Mouse (Mus musculus) midbrain, postnatal 0 days (tissue): Measurements from ENCODE around the gene Jagn1. TPM values are rescaled to one million over a fixed set of nuclear protein-coding genes. Genes with fewer than 3 reads are reported as not detected.

Experiments used
- ATAC-seq: fragments of 200-750 bp; cut with Nextera tagmentation; 2 replicates; pipeline ENCODE4 v1.8.0; 2017; ENCODE audit warnings: moderate number of reproducible peaks, mild to moderate bottlenecking, moderate TSS enrichment, moderate library complexity; ENCODE audit not compliant: low FRiP score
- DNase-seq: peaks from one replicate; pipeline ENCODE4 v3.0.0-alpha.2; 2015; ENCODE audit warnings: low spot score
- H3K27ac ChIP-seq: fragments of 300-500 bp; sonication (generic); 2 replicates; pipeline ENCODE4 v1.5.1; 2014; ENCODE audit warnings: low read depth, mild to moderate bottlenecking, low read length, mixed read lengths
- H3K27me3 ChIP-seq: fragments of 300-500 bp; sonication (generic); 2 replicates; pipeline ENCODE4 v1.6.1; 2014; ENCODE audit warnings: low read length, control low read depth, mixed read lengths; ENCODE audit not compliant: insufficient read depth
- H3K36me3 ChIP-seq: fragments of 300-500 bp; sonication (generic); 2 replicates; pipeline ENCODE4 v1.6.1; 2014; ENCODE audit warnings: low read length, control low read depth, mixed read lengths; ENCODE audit not compliant: insufficient read depth
- H3K4me1 ChIP-seq: fragments of 300-500 bp; sonication (generic); 2 replicates; pipeline ENCODE4 v1.6.1; 2014; ENCODE audit warnings: mild to moderate bottlenecking, control low read depth, antibody characterized with exemption, low read length, mixed read lengths; ENCODE audit not compliant: insufficient read depth
- H3K4me2 ChIP-seq: fragments of 300-500 bp; sonication (generic); 2 replicates; pipeline ENCODE4 v1.6.1; 2014; ENCODE audit warnings: low read depth, mild to moderate bottlenecking, low read length, mixed read lengths; ENCODE audit not compliant: poor library complexity, severe bottlenecking
- H3K4me3 ChIP-seq: fragments of 300-500 bp; sonication (generic); 2 replicates; pipeline ENCODE4 v1.5.1; 2014; ENCODE audit warnings: low read depth, mild to moderate bottlenecking, low read length, moderate library complexity
- H3K9ac ChIP-seq: fragments of 300-500 bp; sonication (generic); replicated peaks from 2 replicates; pipeline ENCODE4 v1.6.1; 2014; ENCODE audit warnings: mild to moderate bottlenecking, low read length, moderate library complexity, mixed read lengths; ENCODE audit not compliant: poor library complexity, severe bottlenecking
- H3K9me3 ChIP-seq: fragments of 300-500 bp; sonication (generic); 2 replicates; pipeline ENCODE4 v1.6.1; 2016; ENCODE audit warnings: low read length, control low read depth
- CTCF ChIP-seq: IDR thresholded peaks from 2 replicates; pipeline ENCODE4 v1.5.1; 2016; ENCODE audit warnings: antibody characterized with exemption, mild to moderate bottlenecking
- WGBS: fragments of 180-500 bp; shearing (Covaris S2); extraction: QIAGEN DNeasy Blood & Tissue Kit; methylation state at CpG from one replicate; pipeline ENCODE4 v1.1.7; 2014; 5-methylcytosine and 5-hydroxymethylcytosine counted together
- microRNA-seq: library from miRNA; unstranded; fragments of <30 nt; microRNA quantifications from one replicate; pipeline ENCODE4, GENCODE M21; 2016; ENCODE audit warnings: borderline number of aligned reads
- polyA plus RNA-seq: library from polyadenylated mRNA; unstranded; fragments of >200 nt; fragmentation: Nextera tagmentation; extraction: Ambion mirVana; gene quantifications from 2 replicates; pipeline ENCODE4 v1.2.1, GENCODE M21; 2015
- total RNA-seq: library from RNA; depleted of rRNA; stranded (reverse); fragments of >200 nt; gene quantifications from 2 replicates; pipeline ENCODE4 v1.2.3, GENCODE M21; 2014; rRNA removed

Gene Jagn1
- total and polyA plus RNA-seq, 2 experiments from 2014 or later, result 43.6 to 80.4 TPM

- H3K27ac ChIP-seq, result no peak overlapping the region
- peaks cover 43% of the 10 kb centered on the region for H3K36me3 ChIP-seq
- no peak overlapping the region for H3K4me3 ChIP-seq
- DNase-seq (no peak), ATAC-seq (no peak)
- no peak overlapping the region for H3K9ac ChIP-seq
- H3K27me3 ChIP-seq, result no peaks in the 10 kb centered on the region
- 78% methylated on average over 24 of the region's 24 CpGs for WGBS
- no peaks in the 10 kb centered on the region for H3K4me1 ChIP-seq
- H3K9me3 ChIP-seq, result no peaks in the 10 kb centered on the region
- H3K4me2 ChIP-seq, result no peak overlapping the region
- TF ChIP-seq CTCF, result no peak
Observed at GRCm38 (mm10) chr6:113492101-113492864, 49.9 kb downstream of the Jagn1 start.

GRCm38 (mm10) chr6:113494258-113494788 lies 52.0 kb downstream of the Jagn1 start:
- peak; percentile 81 for DNase-seq
- H3K27ac ChIP-seq, result peak overlapping the region; percentile 67

GRCm38 (mm10) chr6:113495071-113495675 lies 52.8 kb downstream of the Jagn1 start:
- ATAC-seq (peak; percentile 5; the same call in 1 of the 2 replicates), DNase-seq (no peak)
- WGBS, result 55% methylated on average over 28 of the region's 28 CpGs
- Histone ChIP-seq H3K9ac (0 out of 2 replicates have a peak overlapping the region, but pooled peaks have one; percentile 8), H3K27me3 (no peaks in the 10 kb centered on the region), H3K36me3 (peaks cover 24% of the 10 kb centered on the region), H3K27ac (no peak overlapping the region), H3K4me1 (no peaks in the 10 kb centered on the region), H3K4me3 (peak overlapping the region; percentile 32; the same call in 1 of the 2 replicates), H3K4me2 (peak overlapping the region; percentile 44), H3K9me3 (no peaks in the 10 kb centered on the region)
- no peak for TF ChIP-seq CTCF

More at GRCm38 (mm10) chr6:113494258-113494788, 52.0 kb downstream of the Jagn1 start:
- H3K9ac ChIP-seq, result peak overlapping the region; percentile 39; the same call in 1 of the 2 replicates
- no peaks in the 10 kb centered on the region for H3K4me1 ChIP-seq
- peak; percentile 72 for TF ChIP-seq CTCF
- H3K27me3 ChIP-seq, result no peaks in the 10 kb centered on the region
- peak overlapping the region; percentile 32 for H3K4me3 ChIP-seq
- WGBS, result 2% methylated on average over 53 of the region's 54 CpGs
- H3K4me2 ChIP-seq, result peak overlapping the region; percentile 44
- H3K36me3 ChIP-seq, result peaks cover 33% of the 10 kb centered on the region
- ATAC-seq, result peak; percentile 83
- no peaks in the 10 kb centered on the region for H3K9me3 ChIP-seq

Small RNAs within 50 kb of the gene (microRNA-seq; reads per million reads assigned to microRNA genes)
- not detected for gene Gm24387

Other genes with a start within 250 kb of the Jagn1 start
- 81.3 and 92.6 TPM in 2 replicates for gene Lhfpl4, start 247.2 kb upstream of the Jagn1 start, total RNA-seq
- gene Lhfpl4, start 247.2 kb upstream of the Jagn1 start, polyA plus RNA-seq, result 56.6 and 66.1 TPM in 2 replicates
- 39.0 and 42.5 TPM in 2 replicates for gene Mtmr14, start 204.7 kb upstream of the Jagn1 start, total RNA-seq
- 29.4 and 30.5 TPM in 2 replicates for gene Mtmr14, start 204.7 kb upstream of the Jagn1 start, polyA plus RNA-seq
- gene Cpne9, start 160.3 kb upstream of the Jagn1 start, total RNA-seq, result 10.3 and 23.4 TPM in 2 replicates
- 7.9 and 9.1 TPM in 2 replicates for gene Cpne9, start 160.3 kb upstream of the Jagn1 start, polyA plus RNA-seq
- gene Brpf1, start 135.4 kb upstream of the Jagn1 start, total RNA-seq, result 22.1 and 28.1 TPM in 2 replicates
- gene Brpf1, start 135.4 kb upstream of the Jagn1 start, polyA plus RNA-seq, result 9.0 and 10.0 TPM in 2 replicates
- gene Ogg1, start 115.6 kb upstream of the Jagn1 start, total RNA-seq, result 10.8 and 14.8 TPM in 2 replicates
- 7.3 and 8.9 TPM in 2 replicates for gene Ogg1, start 115.6 kb upstream of the Jagn1 start, polyA plus RNA-seq
- gene Camk1, start 98.6 kb upstream of the Jagn1 start, total RNA-seq, result 102 and 119 TPM in 2 replicates
- gene Camk1, start 98.6 kb upstream of the Jagn1 start, polyA plus RNA-seq, result 132 and 142 TPM in 2 replicates
- 27.8 and 31.0 TPM in 2 replicates for gene Tada3, start 64.7 kb upstream of the Jagn1 start, total RNA-seq
- 73.8 and 74.0 TPM in 2 replicates for gene Tada3, start 64.7 kb upstream of the Jagn1 start, polyA plus RNA-seq
- gene Arpc4, start 64.5 kb upstream of the Jagn1 start, total RNA-seq, result 190 and 200 TPM in 2 replicates
- gene Arpc4, start 64.5 kb upstream of the Jagn1 start, polyA plus RNA-seq, result 505 TPM in 2 replicates
- 10.0 and 20.0 TPM in 2 replicates for gene Ttll3, start 53.3 kb upstream of the Jagn1 start, total RNA-seq
- 10.2 and 14.6 TPM in 2 replicates for gene Ttll3, start 53.3 kb upstream of the Jagn1 start, polyA plus RNA-seq
- gene Rpusd3, start 23.2 kb upstream of the Jagn1 start, total RNA-seq, result 17.1 and 53.8 TPM in 2 replicates
- 22.0 and 27.2 TPM in 2 replicates for gene Rpusd3, start 23.2 kb upstream of the Jagn1 start, polyA plus RNA-seq
- not detected in 2 replicates for gene Cidec, start 6.8 kb upstream of the Jagn1 start, total RNA-seq
- gene Cidec, start 6.8 kb upstream of the Jagn1 start, polyA plus RNA-seq, result 0.09 TPM in 1 of 2 replicates, not detected in the other
- 0.49 TPM in 1 of 2 replicates, not detected in the other for gene Il17re, start 15.9 kb downstream of the Jagn1 start, total RNA-seq
- 0.48 and 0.77 TPM in 2 replicates for gene Il17re, start 15.9 kb downstream of the Jagn1 start, polyA plus RNA-seq
- gene Il17rc, start 28.9 kb downstream of the Jagn1 start, total RNA-seq, result 4.7 and 11.6 TPM in 2 replicates
- 4.1 and 4.2 TPM in 2 replicates for gene Il17rc, start 28.9 kb downstream of the Jagn1 start, polyA plus RNA-seq
- gene Creld1, start 40.7 kb downstream of the Jagn1 start, total RNA-seq, result 39.4 and 43.0 TPM in 2 replicates
- gene Creld1, start 40.7 kb downstream of the Jagn1 start, polyA plus RNA-seq, result 56.6 and 60.4 TPM in 2 replicates
- 29.4 and 39.3 TPM in 2 replicates for gene Prrt3, start 59.4 kb downstream of the Jagn1 start, total RNA-seq
- gene Prrt3, start 59.4 kb downstream of the Jagn1 start, polyA plus RNA-seq, result 18.4 and 20.7 TPM in 2 replicates
- 71.9 and 74.1 TPM in 2 replicates for gene Emc3, start 89.1 kb downstream of the Jagn1 start, total RNA-seq
- gene Emc3, start 89.1 kb downstream of the Jagn1 start, polyA plus RNA-seq, result 111 and 120 TPM in 2 replicates
- 2.4 and 3.4 TPM in 2 replicates for gene Fancd2, start 89.1 kb downstream of the Jagn1 start, total RNA-seq
- gene Fancd2, start 89.1 kb downstream of the Jagn1 start, polyA plus RNA-seq, result 0.99 and 1.2 TPM in 2 replicates
- 0.47 TPM in 1 of 2 replicates, not detected in the other for gene Fancd2os, start 158.1 kb downstream of the Jagn1 start, total RNA-seq
- gene Fancd2os, start 158.1 kb downstream of the Jagn1 start, polyA plus RNA-seq, result 0.11 and 0.18 TPM in 2 replicates
- 210 and 215 TPM in 2 replicates for gene Brk1, start 162.2 kb downstream of the Jagn1 start, total RNA-seq
- 284 and 289 TPM in 2 replicates for gene Brk1, start 162.2 kb downstream of the Jagn1 start, polyA plus RNA-seq
- 83.1 and 86.1 TPM in 2 replicates for gene Vhl, start 181.4 kb downstream of the Jagn1 start, total RNA-seq
- gene Vhl, start 181.4 kb downstream of the Jagn1 start, polyA plus RNA-seq, result 64.9 and 70.4 TPM in 2 replicates
- 5.2 and 7.6 TPM in 2 replicates for gene Irak2, start 195.9 kb downstream of the Jagn1 start, total RNA-seq
- 2.5 and 2.7 TPM in 2 replicates for gene Irak2, start 195.9 kb downstream of the Jagn1 start, polyA plus RNA-seq